Mouse (Mus musculus) heart, postnatal 10 days (tissue): ENCODE measurements at regions not wholly inside any gene's neighbourhood (a gene's known extent, or its start where the extent isn't known, plus 50 kb on each side); places are given as distances from the start of the nearest gene placed in this dataset.
"Not testable (repeated sequence)": the region's sequence is repeated elsewhere in the genome, so short reads cannot be mapped to it uniquely, and the experiment has no call there.

Experiments
- DNase-seq, 2 experiments: peaks; one replicate each; pipeline ENCODE4 v3.0.0; 2021
- intact Hi-C: fragments of 180-260 bp; cut with DNase I; formaldehyde crosslinking; loops from one replicate; pipeline ENCODE4 v1.15.1; 2025

DNA sequence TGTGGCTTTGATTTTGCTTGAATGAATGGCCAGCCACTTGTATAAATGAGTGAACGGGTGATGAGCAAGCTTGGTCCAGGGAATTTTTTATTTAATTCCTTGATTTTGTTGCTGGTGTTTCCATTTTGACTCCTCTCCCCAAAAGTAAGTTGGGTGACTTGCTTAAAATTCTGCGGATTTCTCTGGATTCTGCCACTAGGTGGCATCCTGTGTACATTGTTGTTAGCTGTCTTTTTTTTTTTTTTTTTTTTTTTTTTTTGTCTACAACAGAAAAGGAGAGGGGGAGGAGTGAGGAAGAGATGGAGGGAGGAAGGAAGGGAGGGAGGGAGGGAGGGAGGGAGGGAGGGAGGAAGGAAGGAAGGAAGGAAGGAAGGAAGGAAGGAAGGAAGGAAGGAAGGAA lies 91.5 kb upstream of the Zfp746 start:
- peak; percentile 63 to 72 for DNase-seq
- intact Hi-C loops: loop anchor here (1.0 to 5.0 kb wide), 4 partner anchors 219 to 594 kb away; partner anchors contain the start of genes Atp6v0e2, Gimap3 and Krba1

DNA sequence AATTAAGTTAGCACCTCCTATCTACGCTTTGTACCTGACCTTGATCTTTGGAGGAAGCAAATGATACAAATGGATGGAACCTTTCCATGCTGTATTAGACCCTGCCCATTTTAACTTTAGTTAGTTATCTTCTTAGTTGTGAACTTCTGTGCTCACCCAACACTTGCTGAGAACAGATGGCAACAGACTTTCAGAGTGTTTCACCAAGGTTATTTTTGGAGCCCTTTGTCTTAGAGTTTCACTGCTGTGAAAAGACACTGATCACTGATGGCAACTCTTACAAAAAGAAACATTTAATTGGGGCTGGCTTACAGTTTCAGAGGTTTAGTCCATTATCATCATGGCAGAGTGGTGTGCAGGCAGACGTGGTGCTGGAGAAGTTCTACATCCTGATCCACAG lies 88.8 kb upstream of the Zfp746 start:
- intact Hi-C loops: loop anchor here (5.0 kb wide), 3 partner anchors 222 to 597 kb away; partner anchors contain the start of genes Atp6v0e2, Gimap3 and Krba1
- DNase-seq: no peak

DNA sequence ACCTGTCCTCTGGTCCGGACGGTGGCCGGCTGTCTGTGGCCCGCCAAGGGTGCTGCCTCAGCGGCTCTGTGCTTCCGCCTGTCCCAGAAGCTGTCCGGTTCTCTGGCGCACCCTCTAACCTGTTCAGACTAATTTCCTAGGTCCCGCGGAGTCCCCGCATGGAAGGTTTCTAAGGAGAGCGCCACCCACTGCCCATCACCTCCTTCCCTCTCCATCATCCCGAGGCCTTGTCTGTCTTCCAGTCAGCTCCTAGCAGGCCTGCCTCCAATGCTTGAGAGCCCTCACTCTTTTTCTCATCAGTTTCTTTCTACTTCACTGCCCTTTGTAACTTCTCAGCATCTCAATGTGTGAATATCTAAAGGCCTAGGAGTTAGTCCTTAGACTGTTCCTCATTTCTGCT lies 86.4 kb upstream of the Zfp746 start:
- DNase-seq, intact Hi-C loops: not testable (repeated sequence)

DNA sequence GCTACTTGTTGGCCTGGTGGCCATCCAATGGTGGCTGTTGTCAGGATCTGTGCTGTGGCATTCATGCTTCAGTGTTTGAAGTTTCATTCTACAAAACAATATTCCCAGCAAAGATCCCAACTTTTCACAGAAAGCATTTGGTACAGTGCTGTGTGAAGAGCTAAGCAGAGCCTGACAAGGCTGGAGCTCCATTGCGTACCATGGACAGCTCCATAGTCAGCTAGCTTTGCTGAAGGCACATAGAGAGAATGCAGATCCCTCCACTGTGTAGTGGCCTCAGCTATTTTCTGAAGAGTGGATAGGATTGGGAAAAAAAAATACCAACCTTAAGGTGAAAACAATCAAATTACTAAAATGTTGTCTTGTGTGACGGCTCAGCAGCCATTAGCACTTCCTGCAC lies 50.5 kb upstream of the Zfp746 start:
- intact Hi-C loops: no loop called here
- DNase-seq: peak; percentile 40 to 59
